Mouse (Mus musculus): ENCODE data around the gene Pafah1b3.

DNA sequence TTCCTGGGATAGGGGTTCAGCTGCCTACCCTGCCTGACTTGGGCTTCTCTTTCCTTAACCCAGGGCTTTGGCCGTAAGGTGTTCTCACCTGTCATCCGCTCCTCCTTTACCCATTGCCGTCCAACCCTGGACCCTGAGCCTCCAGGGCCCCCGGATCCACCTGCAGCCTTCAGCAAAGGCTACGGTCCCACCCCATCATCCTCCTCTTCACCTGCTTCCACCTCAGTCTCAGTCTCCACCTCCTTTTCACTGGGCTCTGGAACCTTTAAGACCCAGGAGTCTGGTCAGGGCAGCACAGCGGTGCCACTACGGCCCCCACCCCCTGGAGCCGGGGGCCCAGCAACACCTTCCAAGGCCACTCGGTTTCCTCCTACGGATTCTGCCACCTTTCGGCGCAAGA, 9.8 kb downstream of the Pafah1b3 start:
- TF ChIP-seq CTCF (IDR thresholded peaks at IDR 0.05; ENCODE audit: low read depth, low read length) (no peak), GATA1 (IDR thresholded peaks at IDR 0.05; ENCODE audit: borderline replicate concordance, low read length) (no peak), POLR2AphosphoS5 (IDR thresholded peaks at IDR 0.05; ENCODE audit: insufficient replicate concordance, low read depth, low read length) (no peak), TAL1 (conservative IDR thresholded peaks at IDR 0.05; ENCODE audit: low read depth, low read length) (no peak), GATA2 (IDR thresholded peaks at IDR 0.05; ENCODE audit: borderline replicate concordance, low read depth, low read length) (no peak)

Data from G1E (cell line).